Comparison of ENCODE assay signal across 9 mouse cellular contexts in genomic region chr10:18508586-18508985, GRCm38 (mm10). TPM values are rescaled to one million over a fixed set of nuclear protein-coding genes. Genes with fewer than 3 reads are reported as not detected.
A peak's percentile ranks its signal among the peaks of the same experiment; 100 is the strongest.
DNase-seq lines count a peak whose midpoint lies in the region; ATAC-seq and TF ChIP-seq lines count a peak whose summit lies in the region.
"Had no signal": no experiment of that assay in that cellular context is flagged by ENCODE, and none has a peak within 500 bp of the region (broad histone marks: within the 10 kb centered on the region; RNA-seq: fewer than 3 reads in every experiment).

No protein-coding gene starts in this region.

- peak; percentile 91 for DNase-seq in heart, adult 11 months
- no peak for DNase-seq in Patski (ENCODE audit: low read depth, low spot score)
- peak; percentile 33 for DNase-seq in gastrocnemius, postnatal 25 days
- DNase-seq in left cerebral cortex, postnatal 4 days, result peak; percentile 36
- no peak for DNase-seq in urinary bladder, adult 2 months (ENCODE audit: low spot score)
- DNase-seq in kidney, adult 9 months, result no peak
- DNase-seq: liver, postnatal 0 days had no signal

- H3K9me3 ChIP-seq in heart, embryonic 11.5 days (replicated peaks; ENCODE audit: control insufficient read depth, low read length), result no peaks in the 10 kb centered on the region

- no peaks in the 10 kb centered on the region for H3K27me3 ChIP-seq in heart, embryonic 11.5 days (ENCODE audit: control insufficient read depth, insufficient read depth, low read length)
- no peaks in the 10 kb centered on the region for H3K27me3 ChIP-seq in Patski

- H3K4me2 ChIP-seq in heart, embryonic 11.5 days, result no peak overlapping the region

- H3K9ac ChIP-seq in heart, embryonic 11.5 days (ENCODE audit: low read depth, low read length), result no peak overlapping the region
- H3K9ac ChIP-seq: liver, postnatal 0 days had no signal

- 0 out of 2 replicates have a peak, but pooled peaks cover 2% of the 10 kb centered on the region for H3K36me3 ChIP-seq in heart, embryonic 11.5 days (ENCODE audit: control insufficient read depth, insufficient read depth, low read length)

- CTCF ChIA-PET in Patski (lab: Charles Lee), result interaction anchor here (0.9 to 1.7 kb wide), 2 partner anchors 9 to 11 kb away, joined by 3 to 8 read pairs; no protein-coding TSS in a partner anchor

- H3K4me1 ChIP-seq in heart, embryonic 11.5 days (ENCODE audit: control insufficient read depth, insufficient read depth, low read length), result peaks cover 3% of the 10 kb centered on the region; the same call in 1 of the 2 replicates

- H3K27ac ChIP-seq in heart, embryonic 11.5 days (ENCODE audit: low read depth, low read length), result no peak overlapping the region

- TF ChIP-seq CTCF in Patski (IDR thresholded peaks at IDR 0.05), result no peak

- H3K4me3 ChIP-seq in heart, embryonic 11.5 days (ENCODE audit: low read depth, low read length), result no peak overlapping the region

- WGBS in heart, embryonic 11.5 days (ENCODE audit: insufficient replicate concordance), result 86% methylated on average over 1 of the region's 1 CpGs

- intact Hi-C loops in left cerebral cortex, postnatal 4 days (cut with DNase I), result no loop called here

- POLR2A ChIA-PET in Patski (lab: Charles Lee), result no interaction called here

- in situ Hi-C loops in Patski (cut with MboI; ENCODE audit: low pct_unique_long_range_greater_than_20kb), result no loop called here

- no peak for ATAC-seq in heart, embryonic 11.5 days (replicated peaks; ENCODE audit: insufficient number of reproducible peaks, low FRiP score, low TSS enrichment)
- ATAC-seq in Patski, result peak; percentile 26
- no peak for ATAC-seq in megakaryocyte progenitor cell, adult 5-6 weeks (replicated peaks; ENCODE audit: poor library complexity)
- ATAC-seq: liver, postnatal 0 days had no signal

RNA-seq across cellular contexts. Expression of gene Hebp2, which starts 37.3 kb away (rescaled TPM):
- 19.9 and 21.5 TPM in 2 replicates for polyA plus RNA-seq in heart, embryonic 11.5 days (2014; fragmentation: Nextera tagmentation; extraction: Ambion mirVana)
- polyA plus RNA-seq in Patski (2021), result 11.0 TPM
- total RNA-seq in gastrocnemius, postnatal 25 days (2021), result under 1 TPM; 0.59 to 0.91 TPM
- 1 to 10 TPM; 4.9 to 5.4 TPM for total RNA-seq in left cerebral cortex, postnatal 4 days (2021)
- polyA plus RNA-seq in urinary bladder, adult 2 months (2012; rRNA removed), result 24.7 and 26.9 TPM in 2 replicates
- 0.46 and 1.4 TPM in 2 replicates for total RNA-seq in megakaryocyte progenitor cell, adult 5-6 weeks (2015)
- 0.20 and 0.96 TPM in 2 replicates for total RNA-seq in megakaryocyte progenitor cell, adult 5-6 weeks (2017)

Comparison
In these comparisons a context has a peak if more than half of its experiments do, and no peak if none do; other contexts are left out.
1. DNase-seq: peak in heart, adult 11 months (single experiment), gastrocnemius, postnatal 25 days (single experiment) and left cerebral cortex, postnatal 4 days (single experiment); none in Patski (single experiment), urinary bladder, adult 2 months (single experiment) and kidney, adult 9 months (single experiment).